Mouse (Mus musculus) fat pad, adult 2 months (tissue): ENCODE results near the gene Hoxc5.

Experiments
- DNase-seq: peaks from one replicate; pipeline ENCODE4 v3.0.0-alpha.2; 2011; ENCODE audit warnings: low read depth, low spot score; ENCODE audit errors: extremely low read depth

Hoxc5 gene

GRCm38 (mm10) chr15:102988078-102988477, 20.8 kb downstream of the Hoxc5 start:
- DNase-seq = no peak

DNA sequence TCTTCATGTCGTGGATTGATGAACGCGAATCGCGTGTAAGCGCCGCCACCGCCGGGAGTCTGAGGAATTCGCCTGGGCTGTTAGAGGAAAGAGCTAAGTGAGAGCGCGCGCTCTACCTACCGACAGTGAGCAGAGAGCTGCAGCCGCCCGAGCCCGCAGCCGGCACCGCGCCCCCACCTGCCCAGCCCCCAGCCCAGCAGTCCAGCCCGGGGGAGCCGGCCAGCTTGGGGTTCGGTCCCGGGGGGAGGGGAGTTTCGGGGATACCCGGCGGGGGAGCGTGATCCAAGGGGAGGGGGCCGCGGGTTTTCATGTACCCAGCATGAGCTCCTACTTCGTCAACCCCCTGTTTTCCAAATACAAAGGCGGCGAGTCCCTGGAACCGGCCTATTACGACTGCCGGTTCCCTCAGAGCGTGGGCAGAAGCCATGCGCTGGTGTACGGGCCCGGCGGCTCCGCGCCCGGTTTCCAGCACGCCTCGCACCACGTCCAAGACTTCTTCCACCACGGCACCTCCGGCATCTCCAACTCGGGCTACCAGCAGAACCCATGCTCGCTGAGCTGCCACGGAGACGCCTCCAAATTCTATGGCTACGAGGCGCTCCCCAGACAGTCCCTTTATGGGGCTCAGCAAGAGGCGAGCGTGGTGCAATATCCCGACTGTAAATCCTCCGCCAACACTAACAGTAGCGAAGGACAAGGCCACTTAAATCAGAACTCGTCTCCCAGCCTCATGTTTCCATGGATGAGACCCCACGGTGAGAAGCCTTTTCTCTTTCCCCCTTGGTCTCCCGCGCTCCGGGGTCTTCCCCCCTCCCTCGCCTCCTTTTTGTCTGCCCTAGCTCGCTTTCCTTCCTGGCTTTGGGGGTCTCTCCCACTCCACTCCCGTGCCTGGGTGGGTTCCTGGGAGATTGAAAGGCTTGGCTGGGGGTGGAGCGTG, 23.5 kb downstream of the Hoxc5 start, which contains the start of gene Hoxc8:
Hoxc8 (plus strand) TSS at position 147 of the 937 bp plus-strand sequence.
- DNase-seq = no peak

DNA sequence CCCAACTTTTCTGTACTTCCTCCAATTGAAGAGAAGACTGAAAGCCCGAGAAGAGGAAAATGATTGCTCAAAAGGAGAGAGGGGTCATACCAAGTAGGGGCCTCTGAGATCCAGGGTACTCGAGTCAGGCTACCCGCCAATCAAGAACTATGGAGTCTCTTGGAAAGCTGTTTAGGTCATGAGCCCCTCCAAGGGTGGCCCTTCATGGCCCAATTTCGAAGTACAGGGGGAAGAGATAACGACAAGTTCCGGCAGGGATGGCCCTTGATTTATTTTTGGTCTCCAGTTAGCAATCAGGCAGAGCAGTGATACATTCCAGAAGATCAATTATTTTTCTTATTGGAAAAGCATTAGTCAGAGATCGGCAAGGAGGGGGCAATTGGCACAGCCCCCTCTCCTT, 24.5 kb downstream of the Hoxc5 start:
- no peak for DNase-seq

DNA sequence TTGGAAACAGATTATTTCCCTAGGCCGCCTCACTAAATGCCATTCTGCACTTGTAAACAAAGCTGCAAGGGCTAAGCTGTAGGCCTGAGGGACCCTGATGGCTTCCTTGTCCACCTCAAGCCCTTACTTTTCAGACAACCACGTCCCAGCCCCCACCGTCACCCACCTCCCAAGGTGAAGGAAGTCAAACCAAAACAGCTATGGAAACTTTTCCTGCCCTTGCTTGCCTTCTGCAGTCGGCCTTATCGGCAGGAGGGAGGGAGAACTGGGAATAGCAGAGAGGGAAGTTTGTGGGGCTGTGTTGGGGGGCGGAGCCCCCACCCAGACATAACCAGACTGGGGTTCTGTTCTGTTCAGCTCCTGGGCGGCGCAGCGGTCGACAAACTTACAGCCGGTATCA, 25.0 kb downstream of the Hoxc5 start:
- DNase-seq = no peak

GRCm38 (mm10) chr15:102992863-102993262, 25.6 kb downstream of the Hoxc5 start:
- no peak for DNase-seq

- DNase-seq = no peak
Measured at GRCm38 (mm10) chr15:102996548-102996947, 29.3 kb downstream of the Hoxc5 start.

DNA sequence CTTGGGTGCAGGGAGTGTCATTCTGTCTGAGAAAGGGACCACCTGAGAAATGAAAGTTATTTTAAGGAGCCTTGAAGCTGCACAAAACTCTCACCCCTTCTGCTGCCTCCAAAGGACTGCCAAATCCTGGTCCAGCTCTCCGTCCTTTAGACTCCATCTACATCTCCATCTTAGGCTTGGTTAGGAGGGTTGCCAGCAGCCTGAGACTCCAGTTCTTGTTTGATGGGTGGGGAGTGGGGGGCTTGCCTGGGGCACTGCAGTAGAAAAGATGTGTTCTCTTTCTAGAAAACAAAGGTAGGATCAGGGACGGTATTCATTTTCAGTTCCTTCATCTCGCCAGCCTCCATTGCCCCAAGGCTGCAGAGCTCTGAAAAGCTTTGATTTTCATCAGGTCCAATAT, 30.2 kb downstream of the Hoxc5 start:
- DNase-seq = no peak

GRCm38 (mm10) chr15:102997939-102998355, 30.7 kb downstream of the Hoxc5 start, which contains the start of gene Hoxc6:
Gene Hoxc6 (plus strand): TSS chr15:102998257.
- no peak for DNase-seq

GRCm38 (mm10) chr15:102998608-102999182, 31.5 kb downstream of the Hoxc5 start:
- DNase-seq = no peak

- no peak for DNase-seq
Measured at GRCm38 (mm10) chr15:102999183-102999831, 32.1 kb downstream of the Hoxc5 start.

- DNase-seq = no peak
Measured at GRCm38 (mm10) chr15:102999955-103000354, 32.7 kb downstream of the Hoxc5 start.

- no peak for DNase-seq
Measured at GRCm38 (mm10) chr15:103000501-103000901, 33.3 kb downstream of the Hoxc5 start.

DNA sequence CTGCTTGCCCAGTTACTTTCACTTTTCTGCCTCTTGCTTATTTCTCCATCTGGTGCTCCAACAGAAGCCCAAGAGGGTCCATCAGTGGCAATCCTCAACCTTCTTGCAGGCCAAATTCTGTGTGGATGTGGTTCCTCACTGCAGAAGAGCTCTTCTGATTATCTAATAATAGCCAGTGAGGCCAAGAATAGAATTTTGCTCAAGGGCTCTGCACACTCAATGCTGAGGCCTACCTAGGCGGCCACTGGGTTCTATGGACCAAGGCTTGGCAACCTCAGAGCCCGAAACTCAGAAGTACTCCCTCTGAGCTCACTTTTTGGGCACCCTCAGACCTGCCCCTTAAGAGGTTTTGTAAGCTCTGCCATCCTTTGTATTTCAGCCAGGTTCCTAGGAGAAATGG, 34.1 kb downstream of the Hoxc5 start:
- DNase-seq = no peak

GRCm38 (mm10) chr15:103002156-103002555, 34.9 kb downstream of the Hoxc5 start:
- DNase-seq = no peak

- DNase-seq = no peak
Measured at GRCm38 (mm10) chr15:103002821-103003448, 35.7 kb downstream of the Hoxc5 start.

DNA sequence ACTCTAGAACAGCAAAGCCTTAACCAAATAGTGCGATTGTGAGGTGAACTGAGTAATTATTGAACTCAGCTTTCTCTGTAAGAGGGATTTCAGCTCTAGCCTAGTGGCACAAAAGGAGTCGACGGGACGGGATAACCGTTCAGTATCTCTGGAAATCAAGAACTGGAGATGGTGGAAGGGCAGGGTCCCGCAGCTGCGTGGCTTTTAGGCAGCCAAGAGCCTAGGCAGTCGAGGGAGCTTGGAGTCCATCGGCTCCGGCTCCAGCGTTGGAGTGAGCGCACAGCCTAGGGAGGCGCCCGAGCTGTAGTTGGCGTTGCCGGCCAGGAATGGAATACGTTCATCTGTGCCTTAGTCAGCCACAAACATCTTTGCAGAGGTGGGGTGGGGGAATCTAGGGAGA, 38.1 kb downstream of the Hoxc5 start:
- no peak for DNase-seq

DNA sequence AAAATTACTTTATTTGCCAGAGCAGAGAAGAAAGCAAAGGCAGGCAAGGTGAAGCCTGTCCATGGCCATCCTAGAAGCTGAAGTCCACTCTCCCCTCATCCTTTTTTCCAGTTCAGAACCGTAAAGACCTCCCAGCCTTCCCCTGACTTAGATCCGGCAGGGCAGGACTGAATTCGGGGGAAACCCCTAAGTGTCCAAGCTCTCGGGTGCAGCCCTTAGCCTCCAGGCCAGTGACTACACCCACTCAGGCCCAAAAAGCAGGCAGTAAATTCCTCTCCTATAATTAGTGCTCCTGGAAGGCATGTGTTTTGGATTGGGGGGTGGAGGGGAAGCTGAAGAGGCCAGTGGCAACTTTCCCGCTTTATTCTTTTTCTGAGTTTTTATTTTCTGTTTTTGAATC, 38.6 kb downstream of the Hoxc5 start:
- DNase-seq = no peak

- DNase-seq = no peak
Measured at GRCm38 (mm10) chr15:103006326-103006725, 39.1 kb downstream of the Hoxc5 start.

DNA sequence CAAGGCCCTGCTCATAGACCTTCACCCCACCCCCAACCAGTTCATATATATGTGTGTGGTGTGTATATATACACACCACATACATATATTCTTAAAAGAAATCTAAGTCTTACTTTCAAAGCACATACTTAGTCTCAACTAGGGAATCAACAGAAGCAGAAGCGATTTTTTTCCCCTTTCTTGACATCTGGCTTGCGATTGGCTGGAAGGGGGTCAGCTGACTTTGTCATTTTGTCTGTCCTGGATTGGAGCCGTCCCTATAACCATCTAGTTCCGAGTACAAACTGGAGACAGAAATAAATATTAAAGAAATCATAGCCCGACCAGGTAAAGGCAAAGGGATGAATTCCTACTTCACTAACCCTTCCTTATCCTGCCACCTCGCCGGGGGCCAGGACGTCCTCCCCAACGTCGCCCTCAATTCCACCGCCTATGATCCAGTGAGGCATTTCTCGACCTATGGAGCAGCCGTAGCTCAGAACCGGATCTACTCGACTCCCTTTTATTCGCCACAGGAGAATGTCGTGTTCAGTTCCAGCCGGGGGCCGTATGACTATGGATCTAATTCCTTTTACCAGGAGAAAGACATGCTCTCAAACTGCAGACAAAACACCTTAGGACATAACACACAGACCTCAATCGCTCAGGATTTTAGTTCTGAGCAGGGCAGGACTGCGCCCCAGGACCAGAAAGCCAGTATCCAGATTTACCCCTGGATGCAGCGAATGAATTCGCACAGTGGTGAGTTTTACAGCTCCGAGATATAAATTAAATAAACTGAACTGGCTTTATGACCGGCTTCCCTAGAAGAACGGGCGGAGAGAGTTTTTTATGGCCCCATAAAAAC, 42.2 kb downstream of the Hoxc5 start:
- DNase-seq = no peak

DNA sequence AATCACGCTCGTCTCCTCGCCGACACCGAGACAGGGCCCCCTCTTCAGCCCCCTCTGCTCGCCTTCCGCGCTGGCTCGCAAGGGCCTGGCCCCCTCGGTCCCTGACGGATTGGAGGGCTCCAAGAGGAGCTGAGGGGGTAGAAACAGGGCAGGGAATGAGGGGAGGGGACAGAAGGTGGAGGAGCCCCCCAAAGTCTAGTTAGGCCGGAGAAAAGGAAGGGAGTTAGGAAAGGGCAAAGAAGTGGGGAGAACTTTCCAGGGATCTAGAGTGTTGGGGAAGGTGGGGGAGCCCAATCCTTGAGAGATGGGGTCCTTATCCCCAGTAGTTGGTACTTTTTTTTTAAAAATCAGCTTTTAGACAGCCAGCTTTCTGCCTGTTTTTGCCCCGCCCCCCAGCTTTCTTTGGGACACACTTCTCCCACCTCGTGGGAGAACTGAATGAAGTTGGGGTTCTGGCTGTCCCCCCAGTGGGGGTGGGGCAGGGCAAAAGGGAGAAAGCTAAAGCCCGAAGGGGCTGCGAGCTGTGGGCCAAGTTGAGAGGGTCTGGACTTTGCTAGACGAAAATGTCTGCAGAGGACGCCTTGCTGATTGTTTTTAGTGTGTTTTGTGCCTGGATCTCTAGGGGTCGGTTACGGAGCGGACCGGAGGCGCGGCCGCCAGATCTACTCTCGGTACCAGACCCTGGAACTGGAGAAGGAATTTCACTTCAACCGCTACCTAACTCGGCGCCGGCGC, 43.0 kb downstream of the Hoxc5 start:
- no peak for DNase-seq
